Comparison of ENCODE assay signal across 12 mouse cellular contexts in genomic region chr14:31343241-31343640, GRCm38 (mm10).
"Had no signal": no experiment of that assay in that cellular context is flagged by ENCODE, and none has a peak within 500 bp of the region (broad histone marks: within the 10 kb centered on the region; RNA-seq: fewer than 3 reads in every experiment).

No protein-coding gene starts in this region.

- H3K9me3 ChIP-seq: limb, embryonic 12.5 days; liver, embryonic 13.5 days; midbrain, embryonic 13.5 days had no signal

- ATAC-seq: liver, postnatal 0 days; midbrain, embryonic 13.5 days had no signal

- DNase-seq: kidney, postnatal 25 days; layer of hippocampus, adult 9-11 months; liver; liver, embryonic 13.5 days; liver, postnatal 0 days; lung, postnatal 36 days; right cerebral cortex, adult 18-20 months; right cerebral cortex, postnatal 25 days; thymus, postnatal 4 days had no signal

- H3K4me3 ChIP-seq: limb, embryonic 12.5 days; liver, embryonic 13.5 days; midbrain, embryonic 13.5 days had no signal

- H3K27me3 ChIP-seq: limb, embryonic 12.5 days; liver, embryonic 13.5 days; midbrain, embryonic 13.5 days had no signal

- H3K4me2 ChIP-seq: limb, embryonic 12.5 days; liver, embryonic 13.5 days; midbrain, embryonic 13.5 days had no signal

- H3K27ac ChIP-seq: limb, embryonic 12.5 days; liver, embryonic 13.5 days; midbrain, embryonic 13.5 days; stomach, postnatal 0 days had no signal

- H3K9ac ChIP-seq: limb, embryonic 12.5 days; liver, embryonic 13.5 days; liver, postnatal 0 days; midbrain, embryonic 13.5 days had no signal
